Mouse (Mus musculus): ENCODE results near the gene Dnm1.
A peak's percentile ranks its signal among the peaks of the same experiment; 100 is the strongest.

The Dnm1 gene

GRCm38 (mm10) chr2:32332159-32332558, 21.0 kb downstream of the Dnm1 start:
- no peak for DNase-seq

DNA sequence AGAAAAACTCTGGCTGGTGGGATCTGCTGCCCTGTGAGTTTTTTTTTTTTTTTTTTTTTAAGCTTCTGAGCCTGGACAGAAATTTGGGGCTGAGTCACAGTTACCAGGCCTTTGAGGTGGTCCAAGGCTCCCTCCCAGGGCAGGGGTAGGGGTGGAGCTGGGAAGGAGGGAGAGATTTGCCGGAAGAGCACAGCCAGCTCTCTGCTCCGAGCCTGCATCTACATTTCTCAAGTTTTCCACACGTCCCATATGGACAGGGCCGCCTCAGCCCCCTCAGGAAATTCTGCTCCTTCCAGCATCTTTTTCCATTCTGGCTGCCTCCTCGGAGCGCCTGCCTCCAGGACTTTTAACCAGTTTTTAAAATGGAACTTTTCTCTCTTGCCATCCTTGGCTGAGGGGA, 23.6 kb downstream of the Dnm1 start:
- DNase-seq, result no peak

DNA sequence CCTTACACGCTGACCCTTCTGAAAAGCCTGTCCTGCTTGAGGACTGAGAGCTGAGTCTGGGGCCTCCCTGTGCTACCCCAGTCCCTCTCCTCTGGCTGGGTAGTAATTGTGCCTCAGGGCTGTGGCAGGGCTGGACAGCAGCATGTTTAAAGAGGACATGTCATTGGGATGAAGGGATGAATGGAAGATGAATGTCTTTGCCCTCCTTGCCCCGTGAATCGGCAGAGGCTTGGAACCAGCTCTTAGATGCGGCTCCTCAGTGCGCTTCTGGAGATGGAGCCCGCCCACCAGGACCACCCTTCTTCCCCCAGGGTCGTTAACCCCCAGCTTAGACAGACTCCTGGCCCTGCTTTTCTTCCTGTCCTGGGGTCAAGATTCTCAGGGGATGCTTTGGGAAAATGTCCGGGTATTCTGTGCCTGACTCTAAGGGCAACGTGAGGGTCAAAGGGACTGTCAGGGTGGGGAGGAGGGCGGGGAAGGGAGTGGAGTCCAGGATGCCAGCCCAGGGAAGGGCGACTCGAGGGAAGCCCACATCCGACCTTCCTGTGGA, 24.2 kb downstream of the Dnm1 start:
- DNase-seq, result no peak

GRCm38 (mm10) chr2:32327200-32327599, 25.9 kb downstream of the Dnm1 start:
- DNase-seq, result no peak

DNA sequence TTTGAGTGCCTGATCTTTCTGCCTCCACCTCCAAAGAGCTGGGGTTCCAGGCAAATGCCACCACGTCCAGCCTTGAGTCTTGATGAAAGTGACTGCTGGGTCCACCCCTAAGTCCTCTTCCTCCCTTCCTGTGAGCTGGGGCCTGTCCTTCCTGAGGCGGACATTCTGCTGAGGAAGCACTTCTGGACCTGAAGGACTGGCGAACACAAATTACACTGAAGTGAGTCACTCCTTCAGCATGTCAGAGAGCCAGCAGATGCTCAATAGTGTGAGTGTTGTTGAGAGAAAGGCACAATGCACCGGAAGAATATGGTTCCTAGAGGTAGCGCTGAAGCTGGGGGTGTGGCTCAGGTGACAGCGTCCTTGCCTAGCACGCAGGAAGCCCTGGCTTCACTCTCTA, 27.8 kb downstream of the Dnm1 start:
- DNase-seq, result no peak

- DNase-seq, result no peak
Measured at GRCm38 (mm10) chr2:32324322-32324721, 28.8 kb downstream of the Dnm1 start.

- no peak for DNase-seq
Measured at GRCm38 (mm10) chr2:32322754-32323741, 30.1 kb downstream of the Dnm1 start.

GRCm38 (mm10) chr2:32321591-32322298, 31.4 kb downstream of the Dnm1 start:
- DNase-seq, result peak; percentile 35

DNA sequence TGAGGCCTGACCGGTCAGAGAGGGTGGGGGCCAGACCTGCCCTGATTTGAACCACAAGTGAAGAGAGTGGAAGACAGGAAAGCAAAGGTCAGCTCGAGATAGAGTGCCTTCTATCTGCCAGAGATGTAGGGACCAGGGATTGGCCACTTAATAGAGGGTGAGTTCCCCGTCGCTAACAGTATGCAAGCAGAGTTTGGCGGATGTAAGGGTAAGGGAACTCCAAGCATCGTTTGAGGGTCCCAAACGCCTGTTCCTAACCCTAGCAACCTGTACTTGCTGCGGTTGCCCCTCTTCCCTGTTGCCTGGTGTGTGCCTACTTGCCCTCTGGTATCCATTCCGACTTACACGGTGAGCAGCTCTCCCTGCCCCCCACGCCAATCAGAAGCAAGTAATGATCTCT, 32.4 kb downstream of the Dnm1 start:
- no peak for DNase-seq

DNA sequence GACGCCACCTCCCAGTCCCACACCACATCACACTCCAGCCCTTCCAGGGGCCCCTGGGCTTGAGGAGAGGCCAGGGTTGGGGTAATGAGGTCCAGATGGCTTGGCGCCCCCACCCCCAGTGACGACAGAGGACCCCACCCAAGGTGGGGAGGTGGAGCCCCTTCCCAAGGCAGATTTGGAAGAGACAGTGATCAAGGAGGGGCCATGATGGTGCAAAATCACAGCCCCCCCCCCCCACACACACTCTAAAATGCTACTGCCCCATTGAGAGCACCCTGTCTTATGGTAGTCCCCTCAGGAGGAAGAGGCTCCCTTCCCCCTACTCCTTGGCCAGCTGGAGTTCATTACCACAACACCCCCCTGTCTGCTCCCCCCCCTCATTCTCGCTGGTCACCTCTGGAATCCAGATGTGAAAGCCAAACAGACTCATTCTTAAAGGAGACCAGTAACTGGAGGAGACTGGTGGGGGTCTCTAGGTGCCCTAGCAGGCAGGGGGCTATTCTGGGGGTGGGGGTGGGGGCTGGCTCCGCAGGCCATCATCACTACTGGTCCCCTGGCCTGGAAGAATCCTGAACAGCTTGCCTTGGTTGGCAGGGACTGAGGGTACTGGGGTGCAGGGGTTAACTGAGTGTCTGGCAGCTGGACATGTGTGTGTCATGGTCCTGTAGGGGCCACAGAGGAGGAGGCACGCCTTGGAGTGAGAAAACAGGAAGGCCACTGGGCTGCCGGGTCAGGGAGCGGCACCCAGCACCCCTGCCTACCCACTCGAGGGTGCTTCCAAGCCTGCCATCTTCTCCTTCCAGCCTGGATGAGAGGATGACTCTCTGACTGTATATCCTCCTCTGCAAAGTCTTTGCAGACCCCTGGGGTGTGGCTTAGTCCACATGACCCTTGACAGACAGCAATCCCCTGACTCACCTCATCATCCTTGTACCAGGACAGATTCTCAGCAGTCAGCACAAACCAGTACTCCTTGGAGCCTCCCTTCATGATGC, 33.3 kb downstream of the Dnm1 start:
- DNase-seq, result no peak

GRCm38 (mm10) chr2:32318709-32319585, 34.2 kb downstream of the Dnm1 start:
- DNase-seq, result no peak

GRCm38 (mm10) chr2:32317791-32318417, 35.2 kb downstream of the Dnm1 start:
- no peak for DNase-seq

GRCm38 (mm10) chr2:32316887-32317656, 36.1 kb downstream of the Dnm1 start:
- no peak for DNase-seq

- no peak for DNase-seq
Measured at GRCm38 (mm10) chr2:32315751-32316150, 37.4 kb downstream of the Dnm1 start.

GRCm38 (mm10) chr2:32314831-32315230, 38.3 kb downstream of the Dnm1 start:
- DNase-seq, result no peak

DNA sequence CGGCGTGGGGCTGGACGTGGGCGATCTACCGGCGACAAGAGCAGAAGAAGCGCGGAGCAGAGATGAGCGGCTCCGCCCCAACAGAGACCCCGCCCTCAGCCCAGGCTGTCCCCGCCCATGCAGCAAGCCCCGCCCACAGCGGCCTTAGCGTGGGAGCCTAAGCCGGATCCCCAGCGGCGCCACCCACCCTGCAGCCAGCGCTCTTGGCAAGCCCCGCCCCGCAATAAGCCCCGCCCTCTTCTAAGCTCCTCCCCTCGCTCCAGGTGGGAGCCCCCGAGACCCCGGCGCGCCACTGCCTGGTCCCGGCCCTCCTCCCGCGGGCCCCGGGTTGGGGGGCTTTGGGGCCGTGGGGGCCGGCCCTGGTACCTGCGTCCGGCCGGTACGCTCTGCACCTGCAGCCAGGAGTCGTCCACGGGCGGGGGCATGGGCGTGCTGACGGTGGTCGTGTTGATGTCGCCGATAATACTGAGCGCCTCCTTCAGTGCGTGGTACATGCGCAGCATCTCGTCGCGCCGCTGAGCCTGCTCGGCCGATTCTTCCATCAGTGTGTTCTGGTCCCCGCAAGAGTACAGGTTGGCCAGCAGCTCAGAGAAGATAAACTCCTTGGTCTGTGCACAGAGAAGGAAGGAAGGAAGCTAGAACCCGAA, 40.7 kb downstream of the Dnm1 start:
- DNase-seq, result peak; percentile 68

DNA sequence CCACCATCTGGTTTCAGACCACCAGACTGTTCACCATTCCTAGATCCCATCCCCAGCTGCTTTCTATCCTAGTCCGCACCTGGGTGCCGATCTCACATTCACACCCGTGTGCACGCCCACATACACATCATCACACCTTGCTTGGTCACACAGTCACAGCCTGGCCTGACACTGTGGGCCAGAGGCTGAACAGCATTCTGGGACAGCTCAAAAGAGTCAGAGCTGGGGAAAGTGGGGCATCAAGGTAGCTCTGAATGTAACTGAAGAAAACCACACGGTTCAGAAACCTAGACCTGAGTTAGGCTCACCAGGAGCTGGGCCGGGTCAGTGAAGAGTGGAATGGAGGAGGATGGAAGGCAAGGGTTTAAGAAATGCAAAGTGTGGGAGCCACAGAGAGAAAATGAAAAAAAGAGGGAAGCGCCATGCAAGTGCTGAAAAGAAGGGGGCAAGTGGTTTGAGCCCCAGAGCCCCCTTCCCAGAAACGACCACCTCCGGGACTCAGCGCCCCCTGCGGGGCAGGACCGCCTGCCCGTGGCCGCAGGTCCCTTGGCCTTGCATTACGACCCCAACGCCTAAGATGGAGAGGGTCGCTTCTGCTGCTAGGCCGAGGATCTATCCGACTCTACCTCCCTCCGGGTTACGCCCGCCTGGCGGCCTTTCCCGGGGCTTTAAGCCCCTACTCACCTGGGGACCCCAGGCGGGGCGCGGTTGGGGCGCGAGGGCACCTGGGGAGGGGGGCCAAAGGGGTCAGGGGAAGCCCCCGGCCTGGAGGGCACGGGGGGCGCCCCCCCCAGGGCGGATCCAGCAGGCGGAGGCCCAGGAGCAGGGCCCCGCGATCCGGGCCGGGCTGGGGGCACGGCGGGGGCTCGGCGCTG, 41.5 kb downstream of the Dnm1 start:
- no peak for DNase-seq

GRCm38 (mm10) chr2:32310096-32310845, 42.9 kb downstream of the Dnm1 start:
- DNase-seq, result no peak
